Mouse (Mus musculus): ENCODE results near the gene Mfsd10. TPM values are rescaled to one million over a fixed set of nuclear protein-coding genes. Genes with fewer than 3 reads are reported as not detected.

The Mfsd10 gene
- total and polyA plus RNA-seq, 3 experiments = 136 to 296 TPM; not detected in 1

GRCm38 (mm10) chr5:34604576-34604975 is 32.4 kb downstream of the Mfsd10 start:
- peaks cover 0 to 9% of the 10 kb centered on the region in 2 experiments; a peak in 2 of 4 replicates for H3K36me3 ChIP-seq (ENCODE audit: control insufficient read depth in 1 of 2, insufficient read depth in 2 of 2, low read length in 2 of 2)
- H3K27me3 ChIP-seq (ENCODE audit: control insufficient read depth in 1 of 2, insufficient read depth in 2 of 2, low read length in 2 of 2) = no peaks in the 10 kb centered on the region
- no peak overlapping the region for H3K9ac ChIP-seq (ENCODE audit: control insufficient read depth, low read depth, low read length, poor library complexity, severe bottlenecking)
- TF ChIP-seq NRF1 (IDR thresholded peaks at IDR 0.05; ENCODE audit: insufficient read depth, low read depth, low read length, poor library complexity, severe bottlenecking) = no peak
- no peak overlapping the region for H3K27ac ChIP-seq (ENCODE audit: control insufficient read depth, low read depth, low read length)
- no peaks in the 10 kb centered on the region for H3K9me3 ChIP-seq (replicated peaks; ENCODE audit: insufficient read depth, low read length)
- no peak for DNase-seq (ENCODE audit: low read depth, low spot score)
- no peaks in the 10 kb centered on the region for H3K79me2 ChIP-seq (ENCODE audit: control insufficient read depth, insufficient read depth, low read length, poor library complexity)
- H3K4me1 ChIP-seq (ENCODE audit: control insufficient read depth in 1 of 2, insufficient read depth in 2 of 2, low read length in 2 of 2) = no peaks in the 10 kb centered on the region
- H3K4me3 ChIP-seq (ENCODE audit: control insufficient read depth in 1 of 2, insufficient read depth in 1 of 2, low read depth in 2 of 2, low read length in 2 of 2) = no peak overlapping the region

- Histone ChIP-seq H3K9ac (ENCODE audit: control insufficient read depth, low read depth, low read length, poor library complexity, severe bottlenecking) (no peak overlapping the region), H3K4me1 (ENCODE audit: control insufficient read depth in 1 of 2, insufficient read depth in 2 of 2, low read length in 2 of 2) (no peaks in the 10 kb centered on the region), H3K9me3 (replicated peaks; ENCODE audit: insufficient read depth, low read length) (no peaks in the 10 kb centered on the region), H3K79me2 (ENCODE audit: control insufficient read depth, insufficient read depth, low read length, poor library complexity) (peaks cover 2% of the 10 kb centered on the region; the same call in 1 of the 2 replicates), H3K4me3 (ENCODE audit: control insufficient read depth in 1 of 2, insufficient read depth in 1 of 2, low read depth in 2 of 2, low read length in 2 of 2) (no peak overlapping the region), H3K36me3 (ENCODE audit: control insufficient read depth in 1 of 2, insufficient read depth in 2 of 2, low read length in 2 of 2) (peaks cover 0 to 1% of the 10 kb centered on the region in 2 experiments; a peak in 1 of 4 replicates), H3K27me3 (ENCODE audit: control insufficient read depth in 1 of 2, insufficient read depth in 2 of 2, low read length in 2 of 2) (no peaks in the 10 kb centered on the region), H3K27ac (ENCODE audit: control insufficient read depth, low read depth, low read length) (no peak overlapping the region)
- no peak for DNase-seq (ENCODE audit: low read depth, low spot score)
- TF ChIP-seq CHD1 (IDR thresholded peaks at IDR 0.05; ENCODE audit: low read depth, low read length) (no peak), TAL1 (IDR thresholded peaks at IDR 0.05; ENCODE audit: low read length) (no peak), POLR2A (IDR thresholded peaks at IDR 0.05; ENCODE audit: control insufficient read depth in 1 of 2, insufficient read depth in 1 of 2, low read depth in 1 of 2, low read length in 2 of 2, poor library complexity in 1 of 2) (no peak), USF2 (IDR thresholded peaks at IDR 0.05; ENCODE audit: borderline replicate concordance in 1 of 2, insufficient read depth in 1 of 2, low read depth in 1 of 2, low read length in 2 of 2) (no peak), CHD2 (IDR thresholded peaks at IDR 0.05; ENCODE audit: low read length) (no peak)
These were observed 43.7 kb downstream of the Mfsd10 start for GRCm38 (mm10) chr5:34593202-34593727.

- H3K4me3 ChIP-seq (ENCODE audit: control insufficient read depth in 1 of 2, insufficient read depth in 1 of 2, low read depth in 2 of 2, low read length in 2 of 2) = no peak overlapping the region
- no peaks in the 10 kb centered on the region for H3K9me3 ChIP-seq (replicated peaks; ENCODE audit: insufficient read depth, low read length)
- H3K36me3 ChIP-seq (ENCODE audit: control insufficient read depth in 1 of 2, insufficient read depth in 2 of 2, low read length in 2 of 2) = no peaks in the 10 kb centered on the region
- H3K27me3 ChIP-seq (ENCODE audit: control insufficient read depth in 1 of 2, insufficient read depth in 2 of 2, low read length in 2 of 2) = no peaks in the 10 kb centered on the region
- TF ChIP-seq GATA1 (IDR thresholded peaks at IDR 0.05; ENCODE audit: low read depth, low read length) (no peak), HCFC1 (IDR thresholded peaks at IDR 0.05; ENCODE audit: low read depth, low read length) (no peak), MEF2A (IDR thresholded peaks at IDR 0.05; ENCODE audit: extremely low read depth, insufficient replicate concordance, low read depth, low read length, poor library complexity, severe bottlenecking) (no peak)
- H3K4me1 ChIP-seq (ENCODE audit: control insufficient read depth in 1 of 2, insufficient read depth in 2 of 2, low read length in 2 of 2) = no peaks in the 10 kb centered on the region
- H3K79me2 ChIP-seq (ENCODE audit: control insufficient read depth, insufficient read depth, low read length, poor library complexity) = peaks cover 2% of the 10 kb centered on the region; the same call in 1 of the 2 replicates
- H3K27ac ChIP-seq (ENCODE audit: control insufficient read depth, low read depth, low read length) = no peak overlapping the region
- DNase-seq (ENCODE audit: low read depth, low spot score) = no peak
- H3K9ac ChIP-seq (ENCODE audit: control insufficient read depth, low read depth, low read length, poor library complexity, severe bottlenecking) = no peak overlapping the region
These were observed 44.3 kb downstream of the Mfsd10 start for GRCm38 (mm10) chr5:34592666-34593065.
